Mouse (Mus musculus): ENCODE measurements at regions not wholly inside any gene's neighbourhood (a gene's known extent, or its start where the extent isn't known, plus 50 kb on each side); places are given as distances from the start of the nearest gene placed in this dataset.
A peak's percentile ranks its signal among the peaks of the same experiment; 100 is the strongest.
"Not testable (repeated sequence)": the region's sequence is repeated elsewhere in the genome, so short reads cannot be mapped to it uniquely, and the experiment has no call there.

DNA sequence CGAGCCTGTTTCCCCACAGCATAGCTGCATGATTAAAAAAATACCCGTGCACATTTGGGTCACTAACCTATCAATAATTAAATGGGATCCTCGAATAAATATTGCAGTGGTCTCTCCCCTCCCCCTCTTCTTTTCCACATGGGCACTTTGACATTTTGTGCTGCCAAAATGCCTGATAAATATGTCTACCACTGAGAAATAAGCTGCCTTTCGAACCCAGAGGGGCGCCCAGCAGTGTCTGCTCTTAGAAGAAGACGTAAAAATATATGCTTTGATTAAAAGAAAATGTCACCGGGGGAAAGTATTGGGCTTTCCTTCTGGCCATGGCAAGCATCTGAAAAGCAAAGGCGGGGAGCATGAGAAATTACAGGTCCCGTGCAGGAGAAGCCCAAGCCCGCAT lies 152.6 kb upstream of the Frmd4a start:
- no peak overlapping the region for H3K27ac ChIP-seq (ENCODE audit: low read depth, low read length)
- no peak overlapping the region for H3K9ac ChIP-seq (ENCODE audit: low read depth, low read length)
- H3K4me3 ChIP-seq (ENCODE audit: low read depth, low read length), result no peak overlapping the region
- no peaks in the 10 kb centered on the region for H3K9me3 ChIP-seq (ENCODE audit: control insufficient read depth)
- H3K4me1 ChIP-seq (replicated peaks; ENCODE audit: control insufficient read depth, insufficient read depth, low read length), result no peaks in the 10 kb centered on the region
- H3K4me2 ChIP-seq (replicated peaks; ENCODE audit: low read depth), result no peak overlapping the region
- no peaks in the 10 kb centered on the region for H3K36me3 ChIP-seq (ENCODE audit: control insufficient read depth, insufficient read depth)
- TF ChIP-seq CTCF (IDR thresholded peaks at IDR 0.05; ENCODE audit: low read depth), result no peak
- no peak for ATAC-seq
- WGBS, result 79% methylated on average over 10 of the region's 10 CpGs
- no peaks in the 10 kb centered on the region for H3K27me3 ChIP-seq (replicated peaks; ENCODE audit: control insufficient read depth, insufficient read depth, low read length)

DNA sequence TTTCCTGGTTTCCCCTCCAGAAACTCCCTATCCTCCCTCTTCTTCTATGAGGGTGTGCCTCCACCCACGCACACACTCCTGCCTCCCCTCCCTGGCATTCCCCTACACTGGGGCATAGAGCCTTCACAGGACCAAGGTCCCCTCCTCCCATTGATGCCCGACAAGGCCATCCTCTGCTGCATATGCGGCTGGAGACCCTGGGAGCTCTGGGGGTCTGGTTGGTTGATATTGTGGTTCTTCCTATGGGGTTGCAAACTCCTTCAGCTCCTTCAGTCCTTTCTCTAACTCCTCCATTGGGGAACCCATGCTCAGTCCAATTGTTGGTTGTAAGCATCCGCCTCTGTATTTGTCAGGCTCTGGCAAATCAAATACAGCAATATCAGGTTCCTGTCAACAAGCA lies 150.8 kb upstream of the Frmd4a start:
- 86% methylated on average over 4 of the region's 4 CpGs for WGBS
- H3K36me3 ChIP-seq (ENCODE audit: control insufficient read depth, insufficient read depth); H3K4me3 ChIP-seq (ENCODE audit: low read depth, low read length); H3K9me3 ChIP-seq (ENCODE audit: control insufficient read depth); ATAC-seq; H3K4me2 ChIP-seq (replicated peaks; ENCODE audit: low read depth); H3K27ac ChIP-seq (ENCODE audit: low read depth, low read length); H3K27me3 ChIP-seq (replicated peaks; ENCODE audit: control insufficient read depth, insufficient read depth, low read length); H3K9ac ChIP-seq (ENCODE audit: low read depth, low read length); H3K4me1 ChIP-seq (replicated peaks; ENCODE audit: control insufficient read depth, insufficient read depth, low read length): not testable (repeated sequence)

DNA sequence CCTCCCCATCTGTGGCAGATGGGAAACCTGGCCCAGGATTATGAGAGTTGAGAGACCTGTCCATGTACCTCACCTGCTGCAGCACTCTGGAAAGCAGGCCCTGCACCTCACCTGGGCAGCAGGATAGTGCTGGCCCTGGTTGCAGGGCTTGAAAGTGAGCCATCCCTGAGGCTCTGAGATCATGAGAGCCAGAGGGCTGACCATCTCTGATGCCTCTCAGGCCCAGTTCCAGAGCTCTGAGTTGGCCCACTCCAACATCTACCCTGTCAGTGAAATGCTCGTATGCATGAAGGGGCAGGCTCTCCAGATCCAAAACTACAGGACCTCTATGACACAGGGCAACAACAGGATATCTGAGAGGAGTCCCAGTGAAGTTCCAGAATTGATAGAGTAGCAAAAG lies 147.8 kb upstream of the Frmd4a start:
- Histone ChIP-seq H3K36me3 (ENCODE audit: control insufficient read depth, insufficient read depth) (no peaks in the 10 kb centered on the region), H3K4me1 (replicated peaks; ENCODE audit: control insufficient read depth, insufficient read depth, low read length) (no peaks in the 10 kb centered on the region), H3K4me3 (ENCODE audit: low read depth, low read length) (no peak overlapping the region), H3K9ac (ENCODE audit: low read depth, low read length) (no peak overlapping the region), H3K27me3 (replicated peaks; ENCODE audit: control insufficient read depth, insufficient read depth, low read length) (no peaks in the 10 kb centered on the region), H3K4me2 (replicated peaks; ENCODE audit: low read depth) (no peak overlapping the region), H3K27ac (ENCODE audit: low read depth, low read length) (no peak overlapping the region), H3K9me3 (ENCODE audit: control insufficient read depth) (no peaks in the 10 kb centered on the region)
- WGBS, result 67% methylated on average over 1 of the region's 1 CpGs
- no peak for TF ChIP-seq CTCF (IDR thresholded peaks at IDR 0.05; ENCODE audit: low read depth)
- ATAC-seq, result no peak

DNA sequence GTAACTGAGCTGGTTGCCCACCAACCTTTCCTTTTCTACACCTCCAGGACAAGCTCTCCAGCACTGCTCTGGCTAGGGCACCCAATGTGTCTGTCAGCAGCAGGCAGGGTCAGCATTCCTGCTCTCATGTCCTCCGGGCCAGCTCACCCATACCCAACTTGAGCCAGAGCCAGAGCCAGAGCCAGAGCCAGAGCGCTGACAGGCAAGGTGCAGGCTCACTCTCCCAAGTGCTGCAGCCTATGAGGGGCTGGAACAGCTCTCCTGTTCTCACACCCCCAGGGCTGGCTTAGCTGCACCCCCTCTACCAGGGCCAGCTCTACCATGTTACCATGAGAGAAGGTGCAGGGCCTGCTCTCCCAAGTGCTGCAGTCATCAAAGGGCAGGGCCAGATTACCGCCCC lies 145.8 kb upstream of the Frmd4a start:
- H3K27ac ChIP-seq (ENCODE audit: low read depth, low read length), result no peak overlapping the region
- no peak for ATAC-seq
- no peak for TF ChIP-seq CTCF (IDR thresholded peaks at IDR 0.05; ENCODE audit: low read depth)

DNA sequence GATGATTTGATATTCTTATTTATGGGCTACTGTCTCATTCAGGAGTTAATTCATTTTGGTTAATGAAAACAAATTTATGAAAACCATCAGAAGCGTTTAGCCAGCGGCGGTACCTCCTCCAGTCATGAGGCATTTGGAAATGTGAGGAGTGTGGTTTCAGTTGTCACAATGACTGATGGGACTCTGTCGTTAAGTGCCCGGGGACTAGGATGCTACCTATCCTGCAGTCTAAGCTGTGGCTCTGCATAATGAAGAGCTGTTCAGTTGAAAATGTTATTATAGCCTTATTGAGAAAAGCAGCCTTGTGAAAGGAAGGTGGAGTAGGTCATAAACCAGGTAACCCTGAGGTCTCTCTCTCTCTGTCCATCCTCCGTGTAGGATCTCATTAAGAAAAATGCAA lies 130.5 kb upstream of the Frmd4a start:
- Histone ChIP-seq H3K36me3 (ENCODE audit: control insufficient read depth, insufficient read depth) (no peaks in the 10 kb centered on the region), H3K4me1 (replicated peaks; ENCODE audit: control insufficient read depth, insufficient read depth, low read length) (no peaks in the 10 kb centered on the region), H3K9ac (ENCODE audit: low read depth, low read length) (no peak overlapping the region), H3K4me2 (replicated peaks; ENCODE audit: low read depth) (no peak overlapping the region), H3K9me3 (ENCODE audit: control insufficient read depth) (no peaks in the 10 kb centered on the region), H3K4me3 (ENCODE audit: low read depth, low read length) (no peak overlapping the region), H3K27ac (ENCODE audit: low read depth, low read length) (no peak overlapping the region), H3K27me3 (replicated peaks; ENCODE audit: control insufficient read depth, insufficient read depth, low read length) (no peaks in the 10 kb centered on the region)
- 54% methylated on average over 6 of the region's 6 CpGs for WGBS
- no peak for ATAC-seq
- no peak for TF ChIP-seq CTCF (IDR thresholded peaks at IDR 0.05; ENCODE audit: low read depth)

More for the DNA sequence above, 145.8 kb upstream of the Frmd4a start:
- Histone ChIP-seq H3K9me3 (ENCODE audit: control insufficient read depth) (no peaks in the 10 kb centered on the region), H3K27me3 (replicated peaks; ENCODE audit: control insufficient read depth, insufficient read depth, low read length) (no peaks in the 10 kb centered on the region), H3K9ac (ENCODE audit: low read depth, low read length) (no peak overlapping the region), H3K4me3 (ENCODE audit: low read depth, low read length) (no peak overlapping the region), H3K4me1 (replicated peaks; ENCODE audit: control insufficient read depth, insufficient read depth, low read length) (no peaks in the 10 kb centered on the region), H3K36me3 (ENCODE audit: control insufficient read depth, insufficient read depth) (no peaks in the 10 kb centered on the region), H3K4me2 (replicated peaks; ENCODE audit: low read depth) (no peak overlapping the region)
- WGBS, result 89% methylated on average over 3 of the region's 3 CpGs

DNA sequence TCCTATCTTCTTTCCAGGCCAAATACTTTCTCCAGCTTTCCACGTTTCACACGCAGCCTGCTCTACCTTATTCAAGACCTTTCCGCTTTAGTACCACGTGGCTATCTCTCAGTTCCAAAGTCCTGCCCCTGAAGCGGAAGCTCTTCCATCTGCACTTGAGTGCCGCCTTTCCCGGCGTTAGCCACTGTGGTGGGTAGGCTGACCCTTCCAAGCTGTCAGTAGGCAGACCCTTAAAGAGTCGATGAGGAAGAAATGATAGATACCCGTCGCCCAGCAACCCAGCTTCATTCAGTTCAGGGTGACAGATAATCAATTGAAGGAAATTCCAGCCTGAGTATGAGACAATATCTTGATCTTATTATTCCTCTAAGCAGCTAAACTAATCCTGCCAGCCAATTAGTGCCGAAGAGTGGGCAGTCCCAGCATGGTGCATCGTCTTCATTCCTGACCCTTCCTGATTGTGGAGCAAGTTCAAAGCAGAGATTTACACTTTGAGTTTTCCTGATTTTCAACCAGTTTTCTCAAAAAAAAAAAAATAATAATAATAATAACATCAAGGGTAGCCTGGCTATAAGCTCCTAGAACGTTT lies 129.6 kb upstream of the Frmd4a start:
- ATAC-seq, result peak; percentile 78
- TF ChIP-seq CTCF (IDR thresholded peaks at IDR 0.05; ENCODE audit: low read depth), result no peak
- Histone ChIP-seq H3K9ac (ENCODE audit: low read depth, low read length) (no peak overlapping the region), H3K27me3 (replicated peaks; ENCODE audit: control insufficient read depth, insufficient read depth, low read length) (no peaks in the 10 kb centered on the region), H3K4me1 (replicated peaks; ENCODE audit: control insufficient read depth, insufficient read depth, low read length) (no peaks in the 10 kb centered on the region), H3K36me3 (ENCODE audit: control insufficient read depth, insufficient read depth) (no peaks in the 10 kb centered on the region), H3K4me3 (ENCODE audit: low read depth, low read length) (peak overlapping the region; percentile 7; the same call in 1 of the 2 replicates), H3K27ac (ENCODE audit: low read depth, low read length) (no peak overlapping the region), H3K4me2 (replicated peaks; ENCODE audit: low read depth) (peak overlapping the region; percentile 37), H3K9me3 (ENCODE audit: control insufficient read depth) (no peaks in the 10 kb centered on the region)
- 47% methylated on average over 14 of the region's 14 CpGs for WGBS

DNA sequence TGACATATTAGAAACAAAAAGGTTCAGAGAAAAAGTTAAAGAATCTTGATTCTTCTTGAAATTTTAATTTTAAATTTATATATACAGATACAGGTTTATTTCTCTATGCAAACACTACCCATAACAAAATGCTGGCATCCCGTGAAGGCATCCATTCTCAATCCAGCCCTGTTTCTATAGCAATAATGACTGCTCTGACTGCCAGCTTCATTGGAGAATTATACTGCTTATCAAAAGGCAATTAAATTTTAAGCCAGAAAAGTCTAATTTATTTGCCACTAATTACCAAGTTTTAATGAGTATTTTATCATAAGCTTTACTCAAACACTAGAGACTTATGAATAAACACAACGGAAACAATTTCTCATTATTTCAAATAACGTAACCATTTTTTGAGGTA lies 128.1 kb upstream of the Frmd4a start:
- Histone ChIP-seq H3K36me3 (ENCODE audit: control insufficient read depth, insufficient read depth) (no peaks in the 10 kb centered on the region), H3K4me1 (replicated peaks; ENCODE audit: control insufficient read depth, insufficient read depth, low read length) (no peaks in the 10 kb centered on the region), H3K27me3 (replicated peaks; ENCODE audit: control insufficient read depth, insufficient read depth, low read length) (no peaks in the 10 kb centered on the region), H3K4me3 (ENCODE audit: low read depth, low read length) (no peak overlapping the region), H3K27ac (ENCODE audit: low read depth, low read length) (no peak overlapping the region), H3K9me3 (ENCODE audit: control insufficient read depth) (no peaks in the 10 kb centered on the region), H3K9ac (ENCODE audit: low read depth, low read length) (no peak overlapping the region), H3K4me2 (replicated peaks; ENCODE audit: low read depth) (no peak overlapping the region)
- 85% methylated on average over 3 of the region's 3 CpGs for WGBS
- no peak for TF ChIP-seq CTCF (IDR thresholded peaks at IDR 0.05; ENCODE audit: low read depth)
- no peak for ATAC-seq

Measured in intestine, postnatal 0 days (tissue).